Mouse (Mus musculus) splenic B cell, adult 2 months (primary cell): ENCODE measurements around the gene Hrh1.
"Not testable (repeated sequence)": the region's sequence is repeated elsewhere in the genome, so short reads cannot be mapped to it uniquely, and the experiment has no call there.

ENCODE experiments used
- DNase-seq: peaks from one replicate; pipeline ENCODE4 v3.0.0-alpha.2; 2011; ENCODE audit warnings: low read depth, low spot score
- H3K27me3 ChIP-seq: 2 replicates; pipeline ENCODE4 v1.6.1; 2012; ENCODE audit warnings: mild to moderate bottlenecking, low read length, moderate library complexity, mixed read lengths; ENCODE audit not compliant: control insufficient read depth, poor library complexity, insufficient read depth, severe bottlenecking
- H3K36me3 ChIP-seq: 2 replicates; pipeline ENCODE4 v1.6.1; 2012; ENCODE audit warnings: mild to moderate bottlenecking, low read length, moderate library complexity, mixed read lengths; ENCODE audit not compliant: control insufficient read depth, poor library complexity, insufficient read depth, severe bottlenecking

The Hrh1 gene

GRCm38 (mm10) chr6:114461536-114461935 is 63.8 kb downstream of the Hrh1 start:
- Histone ChIP-seq H3K27me3 (no peaks in the 10 kb centered on the region), H3K36me3 (no peaks in the 10 kb centered on the region)
- peak; percentile 29 for DNase-seq

DNA sequence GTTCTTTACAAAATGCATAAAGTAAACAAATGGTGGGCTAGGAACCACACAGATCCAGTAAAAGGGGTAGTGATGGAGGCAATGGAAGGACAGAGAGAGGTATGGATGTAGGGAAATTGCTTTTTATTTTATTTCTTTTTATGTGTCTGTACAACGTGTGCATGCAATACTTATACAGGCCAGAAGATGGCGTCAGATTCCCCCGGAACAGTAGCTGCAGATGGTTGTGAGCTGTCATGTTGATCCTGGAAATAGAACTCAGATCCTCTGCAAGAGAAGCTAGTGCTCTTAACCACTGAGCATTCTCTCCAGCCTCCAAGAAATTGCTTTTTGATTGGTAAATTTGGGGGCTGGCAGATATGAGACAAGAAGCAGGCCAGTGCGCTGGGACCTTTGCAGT is 65.0 kb downstream of the Hrh1 start:
- no peaks in the 10 kb centered on the region for H3K36me3 ChIP-seq
- peak; percentile 8 for DNase-seq
- no peaks in the 10 kb centered on the region for H3K27me3 ChIP-seq

DNA sequence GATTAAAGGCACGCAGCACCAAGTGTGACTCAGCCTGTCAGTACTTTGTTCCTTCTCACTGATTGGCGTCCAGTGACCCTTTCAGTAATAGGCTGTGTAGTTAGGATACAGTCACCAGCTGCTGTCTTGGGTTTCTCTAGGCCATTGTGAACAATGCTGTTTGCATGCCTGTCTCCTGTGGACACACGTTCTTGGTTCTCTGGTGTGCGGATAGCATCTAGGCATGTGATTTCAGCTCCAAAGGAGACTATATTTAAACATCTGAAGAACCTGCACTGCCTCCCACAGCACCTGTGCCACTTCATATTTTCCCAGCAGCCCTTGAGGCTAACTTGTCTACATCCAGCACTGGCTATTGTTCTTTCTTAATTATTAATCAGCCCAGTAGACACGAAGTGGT is 75.8 kb downstream of the Hrh1 start:
- DNase-seq, result no peak
- no peaks in the 10 kb centered on the region for H3K27me3 ChIP-seq
- no peaks in the 10 kb centered on the region for H3K36me3 ChIP-seq

DNA sequence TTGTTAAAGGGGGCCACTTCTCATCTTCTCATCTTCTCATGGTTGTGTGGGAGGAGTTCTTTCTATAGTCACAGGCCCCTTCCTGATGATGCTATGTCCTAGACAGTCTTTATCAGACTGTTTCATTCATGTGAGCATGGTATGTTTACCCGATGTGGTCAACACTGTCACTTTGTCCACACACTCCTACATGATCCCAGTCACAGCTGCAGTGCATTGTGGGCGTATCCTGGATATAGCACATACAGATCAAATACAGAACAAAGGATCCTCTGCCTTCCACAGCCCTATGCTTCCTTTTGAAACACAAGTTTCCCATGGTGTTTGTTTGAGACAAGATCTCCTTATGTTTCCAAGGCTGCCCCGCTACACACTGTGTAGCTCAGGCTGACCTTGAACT is 76.3 kb downstream of the Hrh1 start:
- no peaks in the 10 kb centered on the region for H3K27me3 ChIP-seq
- H3K36me3 ChIP-seq, result no peaks in the 10 kb centered on the region
- no peak for DNase-seq

DNA sequence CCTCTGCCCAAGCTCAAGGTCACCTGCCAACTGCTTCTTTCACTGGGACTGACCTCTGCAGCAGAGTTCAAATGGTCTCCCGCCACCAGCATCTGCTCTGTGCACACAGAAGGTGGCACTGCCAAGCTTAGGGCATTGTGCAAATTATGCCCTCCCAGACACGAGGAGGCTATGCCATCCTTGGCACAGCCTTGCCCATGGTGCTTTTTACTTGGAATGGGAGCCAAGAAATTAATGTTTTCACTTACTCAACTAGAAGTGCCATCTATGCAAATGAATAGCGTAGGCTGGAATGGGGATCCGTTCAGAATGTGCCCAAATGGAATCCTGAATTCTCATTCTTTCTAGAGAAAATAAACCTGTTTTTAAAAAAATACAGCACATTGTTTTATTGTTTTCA is 77.2 kb downstream of the Hrh1 start:
- H3K36me3 ChIP-seq, result no peaks in the 10 kb centered on the region
- DNase-seq, result no peak

DNA sequence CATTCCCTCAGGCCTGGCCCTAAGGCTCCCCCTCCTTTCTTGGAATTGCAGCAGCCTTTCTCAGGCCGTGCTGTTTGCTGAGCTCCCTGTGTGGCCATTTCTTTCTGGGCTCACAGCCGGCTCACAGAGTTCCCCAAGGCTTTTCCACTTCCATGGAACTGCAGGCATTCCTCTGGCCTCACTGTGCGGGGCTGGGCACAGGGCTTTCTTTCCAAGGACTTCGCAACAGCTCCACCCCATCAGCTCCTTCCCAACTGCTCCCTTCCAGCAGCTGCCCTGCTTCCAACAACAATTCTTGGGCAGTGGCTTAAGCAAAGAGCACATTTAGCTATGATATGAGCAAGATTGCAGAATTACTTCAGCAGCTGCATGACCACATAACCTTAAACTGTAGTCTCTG is 81.0 kb downstream of the Hrh1 start:
- Histone ChIP-seq H3K27me3 (no peaks in the 10 kb centered on the region), H3K36me3 (no peaks in the 10 kb centered on the region)
- DNase-seq, result no peak

More for the DNA sequence above, 77.2 kb downstream of the Hrh1 start:
- H3K27me3 ChIP-seq, result no peaks in the 10 kb centered on the region

GRCm38 (mm10) chr6:114479644-114480410 is 82.1 kb downstream of the Hrh1 start:
- Histone ChIP-seq H3K36me3 (no peaks in the 10 kb centered on the region), H3K27me3 (no peaks in the 10 kb centered on the region)
- no peak for DNase-seq

DNA sequence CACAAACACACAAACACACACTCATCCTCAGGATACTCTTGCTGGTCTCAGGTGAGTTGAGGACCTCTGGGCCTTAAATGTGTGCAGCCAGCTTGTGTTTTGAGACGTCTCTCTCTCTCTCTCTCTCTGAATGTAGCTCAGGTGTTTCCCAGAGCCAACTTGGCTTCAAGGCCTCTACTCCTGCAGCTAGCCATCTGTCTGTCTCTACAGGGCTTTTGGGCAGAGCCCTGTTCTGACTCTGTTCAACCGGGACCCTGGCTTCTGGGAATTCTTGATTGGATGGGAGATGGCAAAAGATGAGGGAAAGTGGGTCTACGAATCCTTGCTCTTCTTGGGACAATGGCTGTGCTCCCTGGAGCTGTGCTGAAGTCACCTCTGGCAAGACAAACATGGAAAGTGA is 91.6 kb downstream of the Hrh1 start:
- DNase-seq, result no peak

DNA sequence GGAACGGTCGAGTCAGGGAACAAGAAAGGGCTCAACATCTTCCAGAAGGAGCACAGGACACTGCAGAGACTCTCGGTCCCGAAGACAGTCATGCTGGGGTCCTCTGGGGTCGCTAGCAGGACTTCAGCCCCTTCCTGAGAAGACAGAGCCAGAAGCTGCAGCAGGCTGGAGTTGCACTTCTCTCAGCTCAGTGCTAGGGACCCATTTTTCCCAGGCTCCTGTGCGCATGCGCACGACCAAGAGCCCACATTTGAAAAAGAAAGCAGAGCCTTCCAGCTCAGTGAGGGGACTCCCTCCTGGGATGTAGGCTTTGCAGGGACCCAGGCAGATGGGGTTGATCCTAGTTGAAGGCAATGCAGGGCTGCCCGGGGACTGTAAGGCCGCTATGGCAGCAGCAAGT is 94.9 kb downstream of the Hrh1 start:
- H3K27me3 ChIP-seq, DNase-seq, H3K36me3 ChIP-seq: not testable (repeated sequence)

More for the DNA sequence above, 91.6 kb downstream of the Hrh1 start:
- Histone ChIP-seq H3K27me3 (no peaks in the 10 kb centered on the region), H3K36me3 (no peaks in the 10 kb centered on the region)

DNA sequence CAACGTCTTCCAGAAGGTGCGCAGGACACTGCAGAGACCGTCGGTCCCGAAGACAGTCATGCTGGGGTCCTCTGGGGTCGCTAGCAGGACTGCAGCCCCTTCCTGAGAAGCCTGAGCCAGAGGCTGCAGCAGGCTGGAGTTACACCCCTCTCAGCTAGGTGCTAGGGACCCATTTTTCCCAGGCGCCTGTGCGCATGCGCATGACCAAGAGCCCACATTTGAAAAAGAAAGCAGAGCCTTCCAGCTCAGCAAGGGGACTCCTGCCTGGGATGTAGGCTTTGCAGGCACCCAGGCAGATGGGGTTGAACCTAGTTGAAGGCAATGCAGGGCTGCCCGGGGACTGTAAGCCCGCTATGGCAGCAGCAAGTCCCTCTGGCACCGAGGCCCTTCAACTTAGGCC is 97.3 kb downstream of the Hrh1 start:
- not testable (repeated sequence) for DNase-seq, H3K27me3 ChIP-seq, H3K36me3 ChIP-seq

DNA sequence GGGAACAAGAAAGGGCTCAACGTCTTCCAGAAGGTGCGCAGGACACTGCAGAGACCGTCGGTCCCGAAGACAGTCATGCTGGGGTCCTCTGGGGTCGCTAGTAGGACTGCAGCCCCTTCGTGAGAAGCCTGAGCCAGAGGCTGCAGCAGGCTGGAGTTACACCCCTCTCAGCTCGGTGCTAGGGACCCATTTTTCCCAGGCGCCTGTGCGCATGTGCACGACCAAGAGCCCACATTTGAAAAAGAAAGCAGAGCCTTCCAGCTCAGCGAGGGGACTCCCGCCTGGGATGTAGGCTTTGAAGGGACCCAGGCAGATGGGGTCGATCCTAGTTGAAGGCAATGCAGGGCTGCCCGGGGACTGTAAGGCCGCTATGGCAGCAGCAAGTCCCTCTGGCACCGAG is 116.3 kb downstream of the Hrh1 start:
- not testable (repeated sequence) for DNase-seq, H3K27me3 ChIP-seq, H3K36me3 ChIP-seq

DNA sequence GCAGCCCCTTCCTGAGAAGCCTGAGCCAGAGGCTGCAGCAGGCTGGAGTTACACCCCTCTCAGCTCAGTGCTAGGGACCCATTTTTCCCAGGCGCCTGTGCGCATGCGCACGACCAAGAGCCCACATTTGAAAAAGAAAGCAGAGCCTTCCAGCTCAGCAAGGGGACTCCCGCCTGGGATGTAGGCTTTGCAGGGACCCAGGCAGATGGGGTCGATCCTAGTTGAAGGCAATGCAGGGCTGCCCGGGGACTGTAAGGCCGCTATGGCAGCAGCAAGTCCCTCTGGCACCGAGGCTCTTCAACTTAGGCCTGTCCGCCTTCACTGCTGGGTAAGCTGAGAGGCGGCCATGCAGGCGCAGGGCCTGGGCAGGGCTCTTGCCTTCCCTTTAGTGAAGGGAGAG is 131.0 kb downstream of the Hrh1 start:
- not testable (repeated sequence) for H3K27me3 ChIP-seq, DNase-seq, H3K36me3 ChIP-seq
